Comparison of ENCODE assay signal across 22 mouse cellular contexts in genomic region chr13:93004003-93004402, GRCm38 (mm10).
A peak's percentile ranks its signal among the peaks of the same experiment; 100 is the strongest.
DNase-seq lines count a peak whose midpoint lies in the region; ATAC-seq and TF ChIP-seq lines count a peak whose summit lies in the region.
"Had no signal": no experiment of that assay in that cellular context is flagged by ENCODE, and none has a peak within 500 bp of the region (broad histone marks: within the 10 kb centered on the region; RNA-seq: fewer than 3 reads in every experiment).

No protein-coding gene starts in this region.

- no peak for TF ChIP-seq POLR2A in brain, embryonic 14.5 days (IDR thresholded peaks at IDR 0.05; ENCODE audit: borderline replicate concordance, extremely low read depth, insufficient read depth, insufficient read length, poor library complexity, severe bottlenecking)

- H3K27ac ChIP-seq in forebrain, embryonic 16.5 days (ENCODE audit: low read length): peak overlapping the region; percentile 74
- H3K27ac ChIP-seq in forebrain, embryonic 11.5 days (ENCODE audit: low read depth, low read length): no peak overlapping the region
- peak overlapping the region; percentile 89 for H3K27ac ChIP-seq in layer of hippocampus, adult 2 months
- H3K27ac ChIP-seq: embryonic facial prominence, embryonic 12.5 days; heart, embryonic 10.5 days; hindbrain, embryonic 12.5 days had no signal

- no peaks in the 10 kb centered on the region for H3K36me3 ChIP-seq in forebrain, embryonic 16.5 days (ENCODE audit: control insufficient read depth, insufficient read depth)
- no peaks in the 10 kb centered on the region for H3K36me3 ChIP-seq in forebrain, embryonic 11.5 days (ENCODE audit: control insufficient read depth, insufficient read depth, low read length)
- H3K36me3 ChIP-seq: embryonic facial prominence, embryonic 12.5 days; heart, embryonic 10.5 days; hindbrain, embryonic 12.5 days had no signal

- no peak for TF ChIP-seq CTCF in layer of hippocampus, adult 2 months (conservative IDR thresholded peaks at IDR 0.05)
- TF ChIP-seq CTCF in brain, embryonic 14.5 days (IDR thresholded peaks at IDR 0.05; ENCODE audit: borderline replicate concordance, extremely low read depth, insufficient read depth, insufficient read length): no peak

- H3K4me3 ChIP-seq in forebrain, embryonic 16.5 days (replicated peaks; ENCODE audit: low read length): no peak overlapping the region
- no peak overlapping the region for H3K4me3 ChIP-seq in forebrain, embryonic 11.5 days (ENCODE audit: low read depth, low read length)
- H3K4me3 ChIP-seq in layer of hippocampus, adult 2 months: no peak overlapping the region
- H3K4me3 ChIP-seq: embryonic facial prominence, embryonic 12.5 days; heart, embryonic 10.5 days; hindbrain, embryonic 12.5 days had no signal

- ATAC-seq in forebrain, embryonic 16.5 days: 0 out of 2 replicates have a peak, but pooled peaks have one; percentile 17
- no peak for ATAC-seq in forebrain, embryonic 11.5 days (replicated peaks; ENCODE audit: low FRiP score)
- ATAC-seq in erythroblast, adult 5-6 weeks (replicated peaks; ENCODE audit: low FRiP score, poor library complexity, severe bottlenecking): no peak
- ATAC-seq: hindbrain, embryonic 16.5 days; inflammation-experienced regulatory T-cells, adult 6 months; intestine, postnatal 0 days had no signal

- 70% methylated on average over 6 of the region's 6 CpGs for WGBS in forebrain, embryonic 16.5 days
- WGBS in forebrain, embryonic 11.5 days: 88% methylated on average over 6 of the region's 6 CpGs

- H3K4me1 ChIP-seq in forebrain, embryonic 16.5 days (replicated peaks; ENCODE audit: control insufficient read depth, insufficient read depth, low read length): peaks cover 7% of the 10 kb centered on the region; the same call in 1 of the 2 replicates
- 0 out of 2 replicates have a peak, but pooled peaks cover 3% of the 10 kb centered on the region for H3K4me1 ChIP-seq in forebrain, embryonic 11.5 days (replicated peaks; ENCODE audit: control insufficient read depth, insufficient read depth, low read length)
- H3K4me1 ChIP-seq: embryonic facial prominence, embryonic 12.5 days; hindbrain, embryonic 12.5 days had no signal

- H3K9ac ChIP-seq in forebrain, embryonic 16.5 days (replicated peaks; ENCODE audit: low read depth, low read length): no peak overlapping the region
- no peak overlapping the region for H3K9ac ChIP-seq in forebrain, embryonic 11.5 days (ENCODE audit: low read length)
- H3K9ac ChIP-seq: embryonic facial prominence, embryonic 12.5 days; hindbrain, embryonic 12.5 days had no signal

- no peak for DNase-seq in forebrain, embryonic 11.5 days (ENCODE audit: low spot score)
- DNase-seq in layer of hippocampus, adult 2 months (ENCODE audit: low spot score in 2 of 2): peak in 1 of 2 experiments; percentile 55
- no peak for DNase-seq in layer of hippocampus, postnatal 36 days
- DNase-seq in brain, embryonic 14.5 days (ENCODE audit: low read depth): peak; percentile 46
- DNase-seq: adrenal gland, adult 2 months; adrenal gland, postnatal 25 days; cerebellum, adult 11 months; cerebellum, adult 8-10 months; cerebellum, postnatal 14 days; gastrocnemius, postnatal 36 days; heart, adult 18-20 months; heart, postnatal 10 days; heart, postnatal 4 days had no signal

- no peaks in the 10 kb centered on the region for H3K27me3 ChIP-seq in forebrain, embryonic 16.5 days (replicated peaks; ENCODE audit: control insufficient read depth, insufficient read depth, low read length)
- no peaks in the 10 kb centered on the region for H3K27me3 ChIP-seq in forebrain, embryonic 11.5 days (ENCODE audit: control insufficient read depth, insufficient read depth, low read length)
- H3K27me3 ChIP-seq: CH12.LX; embryonic facial prominence, embryonic 12.5 days; hindbrain, embryonic 12.5 days had no signal

- H3K9me3 ChIP-seq in forebrain, embryonic 16.5 days (ENCODE audit: control insufficient read depth, low read length): no peaks in the 10 kb centered on the region
- no peaks in the 10 kb centered on the region for H3K9me3 ChIP-seq in forebrain, embryonic 11.5 days (ENCODE audit: control insufficient read depth, low read length)
- H3K9me3 ChIP-seq: embryonic facial prominence, embryonic 12.5 days; heart, embryonic 10.5 days; hindbrain, embryonic 12.5 days had no signal

- H3K4me2 ChIP-seq in forebrain, embryonic 16.5 days (ENCODE audit: low read length): no peak overlapping the region
- H3K4me2 ChIP-seq in forebrain, embryonic 11.5 days (ENCODE audit: low read depth, low read length, severe bottlenecking): no peak overlapping the region
- H3K4me2 ChIP-seq: embryonic facial prominence, embryonic 12.5 days; hindbrain, embryonic 12.5 days had no signal
